Mouse (Mus musculus) thymus, adult 2 months (tissue): ENCODE measurements around the gene Saxo1. TPM values are rescaled to one million over a fixed set of nuclear protein-coding genes. Genes with fewer than 3 reads are reported as not detected.
A peak's percentile ranks its signal among the peaks of the same experiment; 100 is the strongest.

Experiments
- DNase-seq: peaks from one replicate; pipeline ENCODE4 v3.0.0; 2021
- H3K27ac ChIP-seq: fragments of 200-500 bp; 2 replicates; pipeline ENCODE4 v1.5.1; 2012; ENCODE audit warnings: low read length, control low read depth; ENCODE audit not compliant: control insufficient read depth, insufficient read depth
- H3K27me3 ChIP-seq: fragments of 200-500 bp; 2 replicates; pipeline ENCODE4 v1.6.1; 2012; ENCODE audit warnings: mild to moderate bottlenecking, low read length, moderate library complexity, mixed read lengths; ENCODE audit not compliant: control insufficient read depth, insufficient read depth
- H3K36me3 ChIP-seq: fragments of 200-500 bp; 2 replicates; pipeline ENCODE4 v1.6.1; 2012; ENCODE audit warnings: mild to moderate bottlenecking, low read length, moderate library complexity; ENCODE audit not compliant: control insufficient read depth, insufficient read depth
- H3K4me1 ChIP-seq: fragments of 200-500 bp; replicated peaks from 2 replicates; pipeline ENCODE4 v1.6.1; 2012; ENCODE audit warnings: low read length; ENCODE audit not compliant: control insufficient read depth, insufficient read depth
- H3K4me3 ChIP-seq: fragments of 200-500 bp; 2 replicates; pipeline ENCODE4 v1.5.1; 2012; ENCODE audit warnings: mild to moderate bottlenecking, low read length, control low read depth, moderate library complexity; ENCODE audit not compliant: control insufficient read depth, insufficient read depth
- CTCF ChIP-seq: fragments of 200-500 bp; IDR thresholded peaks from 2 replicates; pipeline ENCODE4 v1.5.1; 2012; ENCODE audit warnings: mild to moderate bottlenecking, control low read depth, low read length, moderate library complexity, borderline replicate concordance; ENCODE audit not compliant: control insufficient read depth, poor library complexity, insufficient read depth; ENCODE audit errors: extremely low read depth
- POLR2A ChIP-seq: fragments of 200-500 bp; IDR thresholded peaks from 2 replicates; pipeline ENCODE4 v1.6.1; 2012; ENCODE audit warnings: mild to moderate bottlenecking, low read length, control low read depth, moderate library complexity; ENCODE audit not compliant: control insufficient read depth, poor library complexity, insufficient read depth; ENCODE audit errors: extremely low read depth
- WGBS: fragments of 180-500 bp; shearing (Covaris S2); methylation state at CpG from one replicate; pipeline ENCODE4 v1.1.7; 2018; 5-methylcytosine and 5-hydroxymethylcytosine counted together
- polyA plus RNA-seq: library from polyadenylated mRNA; depleted of rRNA; stranded (reverse); fragments of >200 nt; gene quantifications from 2 replicates; pipeline ENCODE4 v1.2.3, GENCODE M21; 2012

Gene Saxo1
- polyA plus RNA-seq, 1 experiment = 0.08 TPM

- TF ChIP-seq CTCF (no peak), POLR2A (no peak)
- DNase-seq = no peak
- H3K4me1 ChIP-seq = no peaks in the 10 kb centered on the region
- H3K36me3 ChIP-seq = no peaks in the 10 kb centered on the region
- H3K4me3 ChIP-seq = no peak overlapping the region
- no peaks in the 10 kb centered on the region for H3K27me3 ChIP-seq
- WGBS = 49% methylated on average over 9 of the region's 9 CpGs
- no peak overlapping the region for H3K27ac ChIP-seq
Observed at GRCm38 (mm10) chr4:86548332-86548731, 9.8 kb downstream of the Saxo1 start.

- 76% methylated on average over 5 of the region's 5 CpGs for WGBS
- Histone ChIP-seq H3K27me3 (no peaks in the 10 kb centered on the region), H3K36me3 (no peaks in the 10 kb centered on the region), H3K4me1 (no peaks in the 10 kb centered on the region), H3K4me3 (no peak overlapping the region), H3K27ac (no peak overlapping the region)
- TF ChIP-seq CTCF (no peak), POLR2A (no peak)
- DNase-seq = no peak
Observed at GRCm38 (mm10) chr4:86545615-86546014, 12.5 kb downstream of the Saxo1 start.

GRCm38 (mm10) chr4:86543999-86544398 is 14.1 kb downstream of the Saxo1 start:
- Histone ChIP-seq H3K36me3 (no peaks in the 10 kb centered on the region), H3K27me3 (no peaks in the 10 kb centered on the region), H3K27ac (no peak overlapping the region), H3K4me3 (no peak overlapping the region), H3K4me1 (no peaks in the 10 kb centered on the region)
- no peak for DNase-seq
- WGBS = 93% methylated on average over 3 of the region's 3 CpGs
- TF ChIP-seq CTCF (no peak), POLR2A (no peak)

- no peak overlapping the region for H3K4me3 ChIP-seq
- no peaks in the 10 kb centered on the region for H3K36me3 ChIP-seq
- TF ChIP-seq CTCF = no peak
- TF ChIP-seq POLR2A = no peak
- H3K27me3 ChIP-seq = no peaks in the 10 kb centered on the region
- no peaks in the 10 kb centered on the region for H3K4me1 ChIP-seq
- WGBS = 71% methylated on average over 1 of the region's 1 CpGs
- DNase-seq = no peak
- no peak overlapping the region for H3K27ac ChIP-seq
Observed at GRCm38 (mm10) chr4:86541573-86541972, 16.6 kb downstream of the Saxo1 start.

- DNase-seq = no peak
- H3K36me3 ChIP-seq = no peaks in the 10 kb centered on the region
- H3K4me1 ChIP-seq = no peaks in the 10 kb centered on the region
- H3K27me3 ChIP-seq = no peaks in the 10 kb centered on the region
- 94% methylated on average over 5 of the region's 5 CpGs for WGBS
- H3K27ac ChIP-seq = no peak overlapping the region
- no peak overlapping the region for H3K4me3 ChIP-seq
- TF ChIP-seq CTCF (no peak), POLR2A (no peak)
Observed at GRCm38 (mm10) chr4:86538936-86539335, 19.2 kb downstream of the Saxo1 start.

GRCm38 (mm10) chr4:86537972-86538371 is 20.2 kb downstream of the Saxo1 start:
- no peaks in the 10 kb centered on the region for H3K36me3 ChIP-seq
- DNase-seq = peak; percentile 33
- no peak overlapping the region for H3K27ac ChIP-seq
- TF ChIP-seq CTCF = no peak
- H3K4me1 ChIP-seq = no peaks in the 10 kb centered on the region
- no peak overlapping the region for H3K4me3 ChIP-seq
- 28% methylated on average over 4 of the region's 4 CpGs for WGBS
- H3K27me3 ChIP-seq = no peaks in the 10 kb centered on the region

GRCm38 (mm10) chr4:86534091-86534481 is 24.0 kb downstream of the Saxo1 start:
- no peak for TF ChIP-seq CTCF
- TF ChIP-seq POLR2A = no peak
- Histone ChIP-seq H3K4me3 (no peak overlapping the region), H3K36me3 (no peaks in the 10 kb centered on the region), H3K4me1 (no peaks in the 10 kb centered on the region), H3K27me3 (no peaks in the 10 kb centered on the region), H3K27ac (no peak overlapping the region)
- DNase-seq = no peak
- WGBS = 90% methylated on average over 5 of the region's 5 CpGs
